Mouse (Mus musculus): ENCODE results near the gene Txndc8. TPM values are rescaled to one million over a fixed set of nuclear protein-coding genes. Genes with fewer than 3 reads are reported as not detected.

The Txndc8 gene
- polyA plus RNA-seq, 1 experiment from 2014 or later, result not detected

- no peak overlapping the region for H3K4me3 ChIP-seq (ENCODE audit: inconsistent target)
- H3K36me3 ChIP-seq (ENCODE audit: inconsistent target), result peaks cover 70% of the 10 kb centered on the region
- H3K79me2 ChIP-seq (ENCODE audit: inconsistent target), result peaks cover 40% of the 10 kb centered on the region
- WGBS (ENCODE audit: missing documents), result 98% methylated on average over 4 of the region's 4 CpGs
- H3K27ac ChIP-seq, result no peak overlapping the region
Measured at GRCm38 (mm10) chr4:57947476-57947875, 61.4 kb downstream of the Txndc8 start.

- WGBS (ENCODE audit: missing documents), result 92% methylated on average over 7 of the region's 10 CpGs
- no peak overlapping the region for H3K27ac ChIP-seq
- no peak overlapping the region for H3K4me3 ChIP-seq (ENCODE audit: inconsistent target)
- H3K36me3 ChIP-seq (ENCODE audit: inconsistent target), result peaks cover 70% of the 10 kb centered on the region
- peaks cover 35% of the 10 kb centered on the region for H3K79me2 ChIP-seq (ENCODE audit: inconsistent target)
Measured at GRCm38 (mm10) chr4:57947036-57947435, 61.9 kb downstream of the Txndc8 start.

- Histone ChIP-seq H3K36me3 (ENCODE audit: inconsistent target) (peaks cover 33% of the 10 kb centered on the region; the same call in 1 of the 2 replicates), H3K79me2 (ENCODE audit: inconsistent target) (no peaks in the 10 kb centered on the region; the same call in 1 of the 2 replicates), H3K4me3 (ENCODE audit: inconsistent target) (no peak overlapping the region), H3K27ac (no peak overlapping the region)
- 100% methylated on average over 2 of the region's 2 CpGs for WGBS (ENCODE audit: missing documents)
Measured at GRCm38 (mm10) chr4:57942892-57943291, 66.0 kb downstream of the Txndc8 start.

GRCm38 (mm10) chr4:57940631-57941030 lies 68.3 kb downstream of the Txndc8 start:
- WGBS (ENCODE audit: missing documents), result 95% methylated on average over 4 of the region's 4 CpGs
- no peak overlapping the region for H3K27ac ChIP-seq
- H3K36me3 ChIP-seq (ENCODE audit: inconsistent target), result peaks cover 17% of the 10 kb centered on the region; the same call in 1 of the 2 replicates
- no peaks in the 10 kb centered on the region for H3K79me2 ChIP-seq (ENCODE audit: inconsistent target)
- no peak overlapping the region for H3K4me3 ChIP-seq (ENCODE audit: inconsistent target)

GRCm38 (mm10) chr4:57937292-57937691 lies 71.6 kb downstream of the Txndc8 start:
- WGBS (ENCODE audit: missing documents), result 96% methylated on average over 6 of the region's 6 CpGs

GRCm38 (mm10) chr4:57934181-57934580 lies 74.7 kb downstream of the Txndc8 start:
- Histone ChIP-seq H3K27ac (no peak overlapping the region), H3K36me3 (ENCODE audit: inconsistent target) (no peaks in the 10 kb centered on the region), H3K4me3 (ENCODE audit: inconsistent target) (no peak overlapping the region), H3K79me2 (ENCODE audit: inconsistent target) (no peaks in the 10 kb centered on the region)
- WGBS (ENCODE audit: missing documents), result 85% methylated on average over 5 of the region's 5 CpGs

More at GRCm38 (mm10) chr4:57937292-57937691, 71.6 kb downstream of the Txndc8 start:
- Histone ChIP-seq H3K79me2 (ENCODE audit: inconsistent target) (no peaks in the 10 kb centered on the region), H3K36me3 (ENCODE audit: inconsistent target) (no peaks in the 10 kb centered on the region), H3K4me3 (ENCODE audit: inconsistent target) (no peak overlapping the region), H3K27ac (no peak overlapping the region)

Other genes starting within 250 kb of the Txndc8 start
- not detected in 3 replicates for gene D630039A03Rik, start 92.8 kb downstream of the Txndc8 start, polyA plus RNA-seq (2018)
- gene Txn1, start 52.7 kb downstream of the Txndc8 start, polyA plus RNA-seq (2018), result 110 to 313 TPM (median 221 TPM) in 3 replicates
- gene Svep1, start 197.7 kb upstream of the Txndc8 start, polyA plus RNA-seq (2018), result not detected in 3 replicates